Mouse (Mus musculus) CD4-positive, CD25-positive, alpha-beta regulatory T cell, adult 4 months (primary cell): ENCODE results near the gene Dcdc2c. TPM values are rescaled to one million over a fixed set of nuclear protein-coding genes. Genes with fewer than 3 reads are reported as not detected.

Source experiments
- ATAC-seq: one replicate; pipeline ENCODE4 v1.8.0; 2017
- polyA plus RNA-seq, 2 experiments: library from polyadenylated mRNA; unstranded; fragments of 100-300 nt; shearing (Covaris generic); gene quantifications; one replicate each; pipeline ENCODE4 v1.2.1; 2017

Dcdc2c gene
- not detected for polyA plus RNA-seq

DNA sequence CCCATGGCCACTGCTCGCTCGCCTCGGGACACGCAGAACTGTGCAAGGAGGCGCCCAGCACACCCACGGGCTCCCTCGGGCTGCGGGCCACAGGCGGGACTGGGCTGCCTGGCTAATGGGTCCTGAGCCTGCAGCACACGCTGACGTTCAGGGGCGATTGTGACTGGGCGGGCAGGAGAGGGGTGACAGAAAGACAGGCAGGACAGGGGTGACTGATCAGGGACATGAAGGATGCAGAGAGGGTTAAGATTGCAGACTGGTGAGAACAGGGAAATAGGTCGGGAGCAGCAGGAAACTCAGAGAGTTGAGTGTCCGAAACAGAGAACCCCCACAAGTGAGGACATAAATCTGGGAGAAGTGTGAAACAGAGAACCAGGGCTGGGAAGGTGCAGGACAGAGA lies at the start of gene Dcdc2c:
Gene Dcdc2c, minus strand, starts transcription at position 101 of the 400 bp plus-strand sequence.
- ATAC-seq, result no peak

DNA sequence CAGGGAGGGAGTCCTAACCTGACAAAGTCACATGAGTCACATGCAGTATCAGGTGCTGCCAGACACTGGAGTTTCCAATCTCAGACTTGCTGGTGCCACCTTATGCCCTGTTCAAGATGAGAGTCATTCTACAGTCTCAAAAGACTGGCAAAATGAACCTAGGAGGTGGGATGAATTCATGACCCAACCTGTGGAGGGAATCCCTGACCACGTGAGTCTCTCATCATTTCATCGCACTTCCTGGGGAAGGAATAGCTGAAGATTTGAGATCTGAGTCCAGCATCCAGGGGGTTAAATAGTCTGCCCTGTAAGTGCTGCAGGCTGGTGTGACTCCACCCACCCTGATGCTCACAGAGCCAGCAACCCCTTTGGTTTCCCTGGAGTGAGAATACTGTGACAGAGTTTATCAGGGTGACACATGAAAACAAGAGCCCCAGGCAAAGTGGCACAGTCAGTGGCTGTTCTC lies 46.4 kb upstream of the Dcdc2c start:
- ATAC-seq, result no peak

DNA sequence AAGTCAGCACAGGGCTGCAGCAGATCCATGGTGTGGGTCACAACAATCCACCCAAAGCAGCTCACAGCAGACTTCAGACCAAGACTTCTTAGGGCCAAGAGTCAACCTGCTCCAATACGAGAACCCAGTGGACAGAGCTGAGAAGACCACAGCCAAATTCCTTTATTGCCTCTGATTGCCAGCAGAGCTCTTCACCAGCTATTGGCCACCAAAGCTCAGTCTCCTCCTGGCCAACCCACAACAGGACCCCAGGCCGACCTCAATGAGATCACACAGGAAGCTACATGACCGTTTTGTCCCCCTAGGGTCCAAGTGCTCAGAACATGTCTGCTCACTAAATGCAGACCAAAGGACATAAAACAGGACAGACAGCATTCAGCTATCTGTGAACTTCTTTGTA lies 45.9 kb upstream of the Dcdc2c start:
- no peak for ATAC-seq

DNA sequence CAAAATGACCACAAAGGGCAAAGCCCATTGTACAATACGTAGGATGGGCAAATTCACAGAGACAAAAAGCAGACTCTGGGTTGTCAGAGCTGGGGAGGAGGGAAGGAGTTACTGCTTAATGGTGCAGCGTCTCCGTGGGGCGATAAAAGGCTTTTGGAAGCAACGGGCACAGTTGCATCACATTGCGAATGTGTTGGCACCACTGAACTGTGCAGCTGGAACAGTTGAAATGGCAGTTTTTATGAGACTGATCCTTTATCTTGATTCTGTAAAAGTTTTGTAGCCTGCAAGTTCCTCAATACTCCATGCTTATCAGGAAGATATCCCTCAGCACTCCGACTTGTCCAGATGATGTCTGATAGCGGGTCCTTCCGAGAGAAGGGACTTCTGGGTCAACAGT lies 45.5 kb upstream of the Dcdc2c start:
- no peak for ATAC-seq

DNA sequence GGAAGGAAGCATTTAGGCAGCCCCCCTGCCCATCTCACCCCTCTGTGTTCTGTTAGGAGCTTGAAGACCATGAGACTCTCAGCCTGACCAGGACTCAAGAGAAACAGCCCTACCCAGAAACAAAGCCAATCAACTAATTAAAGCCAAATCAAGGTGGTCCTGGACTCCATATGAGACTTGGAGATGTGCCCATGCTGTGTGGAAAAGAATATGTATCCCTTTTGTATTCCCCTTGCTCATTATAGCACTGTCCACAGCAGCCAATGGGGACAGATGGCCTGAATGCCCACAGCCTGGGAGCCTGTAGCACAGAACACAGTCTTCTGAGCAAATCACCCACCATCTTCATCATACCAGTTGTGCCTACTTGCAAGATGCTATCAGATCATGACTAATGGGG lies 44.7 kb upstream of the Dcdc2c start:
- no peak for ATAC-seq

DNA sequence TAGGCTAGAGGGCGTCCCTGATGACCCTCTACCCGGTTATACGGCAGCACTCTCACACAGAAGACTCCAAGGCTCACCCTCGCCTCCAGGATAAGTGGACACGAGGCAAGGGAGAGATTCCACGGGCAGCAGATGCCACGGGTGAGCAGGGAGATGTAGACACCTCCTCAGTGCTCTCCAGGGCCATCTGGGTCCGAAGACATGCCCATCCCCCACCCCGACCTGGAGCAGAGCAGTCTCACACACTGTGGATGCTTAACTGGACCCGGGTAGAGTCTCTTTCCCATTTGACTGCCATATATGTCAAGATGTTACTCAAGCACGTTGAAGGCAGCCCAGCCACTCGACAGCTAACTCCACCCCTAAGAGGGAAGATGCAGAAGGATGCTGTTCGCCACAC lies 38.2 kb upstream of the Dcdc2c start:
- ATAC-seq, result no peak

DNA sequence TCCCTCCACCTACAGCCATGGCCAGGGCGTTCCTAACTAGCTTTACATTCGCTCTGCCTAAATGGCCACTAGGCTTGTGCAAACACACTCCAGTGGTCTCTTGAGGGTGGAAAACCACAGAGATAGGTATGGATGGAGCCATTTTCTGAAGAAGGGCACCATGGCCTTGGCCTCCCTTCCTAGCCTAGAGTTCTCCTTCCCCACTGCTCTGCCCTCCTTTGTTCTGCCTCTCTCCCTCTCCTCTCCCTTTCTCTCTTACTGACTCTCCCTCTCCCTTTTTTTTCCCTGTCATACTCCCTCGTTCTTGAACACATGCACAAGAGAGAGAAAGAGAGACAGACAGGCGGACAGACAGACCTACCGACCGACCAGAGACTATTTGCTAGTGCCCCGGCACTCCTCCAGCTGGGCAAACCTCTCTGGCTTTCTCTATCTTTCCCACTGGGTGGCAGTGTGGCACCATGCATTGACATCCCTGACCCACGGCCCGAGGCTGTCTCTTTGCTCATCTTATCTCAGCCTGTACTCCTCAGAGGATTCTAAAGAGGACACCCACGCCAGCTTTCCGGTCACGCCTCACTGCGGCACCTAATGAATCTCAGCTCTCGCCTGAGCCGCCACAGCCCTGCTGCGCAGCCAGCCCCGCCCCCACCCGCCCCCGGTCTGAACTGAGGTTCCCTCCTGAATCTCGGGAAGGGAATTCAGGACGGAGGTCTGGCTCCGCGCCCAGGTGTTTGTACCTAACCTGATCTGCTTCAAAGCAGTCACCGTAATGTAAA lies 37.1 kb upstream of the Dcdc2c start:
- ATAC-seq, result peak; percentile 81

DNA sequence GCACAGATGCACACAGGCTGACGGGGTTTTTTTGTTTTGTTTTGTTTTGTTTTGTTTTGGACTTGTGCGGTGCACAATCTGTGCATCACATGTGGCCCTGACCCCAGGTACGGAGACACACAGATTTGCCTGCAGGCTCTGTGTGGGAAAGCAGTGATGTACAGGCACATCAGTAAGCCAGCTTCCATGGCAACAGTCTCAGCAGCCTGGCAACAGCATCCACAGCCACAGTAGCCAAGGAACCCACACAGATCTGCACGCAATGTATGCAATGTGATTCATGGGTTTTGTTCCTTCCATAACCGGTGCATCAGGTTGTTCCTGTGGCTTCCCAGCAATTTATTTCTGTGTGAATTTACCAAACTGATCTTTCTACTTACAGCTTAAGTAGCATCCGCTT lies 35.8 kb upstream of the Dcdc2c start:
- ATAC-seq, result no peak

DNA sequence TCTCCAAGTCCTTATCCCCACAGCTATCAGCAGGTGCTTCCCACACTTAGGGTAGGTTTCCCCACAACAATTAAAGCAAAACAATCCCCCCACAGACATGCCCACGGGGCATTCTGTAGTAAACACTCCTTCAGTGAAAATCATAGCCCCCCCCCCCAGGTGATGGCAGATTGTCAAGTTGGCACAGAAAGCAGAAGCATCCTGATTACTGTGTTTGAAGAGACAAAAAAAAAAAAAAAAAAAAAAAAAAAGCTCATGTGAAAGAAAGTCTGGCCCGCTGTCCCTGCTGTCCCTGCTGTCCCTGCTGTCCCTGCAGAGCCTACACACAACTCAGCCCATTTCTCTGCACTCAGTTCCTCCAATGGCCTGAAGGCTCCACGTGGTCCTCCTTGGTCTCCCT lies 31.8 kb upstream of the Dcdc2c start:
- ATAC-seq, result no peak

DNA sequence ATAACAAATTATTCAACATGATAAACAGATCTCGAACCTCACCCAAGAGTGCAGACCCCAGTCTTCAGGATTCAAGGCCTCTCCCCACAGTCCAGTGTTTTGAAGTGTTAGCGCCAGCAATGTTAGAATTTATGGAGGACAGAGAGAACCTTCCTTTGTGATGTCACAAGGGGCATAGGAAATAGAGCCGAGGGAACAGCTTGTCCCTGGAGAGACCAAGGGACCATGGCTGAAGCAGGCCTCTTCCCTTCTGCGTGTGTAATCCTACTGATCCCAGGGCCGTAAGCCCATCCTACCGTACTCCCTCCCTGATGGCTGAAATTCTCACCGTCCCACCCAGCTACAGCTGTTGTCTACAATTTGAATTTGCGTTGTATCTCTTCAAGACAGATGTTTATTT lies 30.2 kb upstream of the Dcdc2c start, which contains the start of gene Allc:
Gene Allc, minus strand, starts transcription at position 101 of the 400 bp plus-strand sequence.
- ATAC-seq, result no peak

DNA sequence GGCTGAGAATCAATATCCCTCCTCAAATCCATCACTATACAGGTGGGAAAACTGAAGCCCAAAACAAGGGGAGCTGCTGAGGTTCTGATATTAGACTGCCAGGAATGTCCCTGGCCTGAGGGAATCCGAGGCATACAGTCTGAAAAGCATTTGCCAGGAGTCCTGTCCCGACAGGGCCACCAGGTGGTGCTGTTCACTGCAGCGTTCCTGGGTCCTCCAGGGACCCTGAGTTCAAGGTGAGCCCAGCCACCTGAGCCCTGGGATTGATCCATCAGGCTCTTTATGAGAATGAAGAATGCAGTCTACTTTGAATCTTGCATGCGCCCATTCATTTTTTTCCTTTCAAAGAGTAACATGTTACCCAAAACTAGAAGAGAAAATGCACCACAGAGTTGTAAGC lies 26.9 kb upstream of the Dcdc2c start:
- ATAC-seq, result no peak

DNA sequence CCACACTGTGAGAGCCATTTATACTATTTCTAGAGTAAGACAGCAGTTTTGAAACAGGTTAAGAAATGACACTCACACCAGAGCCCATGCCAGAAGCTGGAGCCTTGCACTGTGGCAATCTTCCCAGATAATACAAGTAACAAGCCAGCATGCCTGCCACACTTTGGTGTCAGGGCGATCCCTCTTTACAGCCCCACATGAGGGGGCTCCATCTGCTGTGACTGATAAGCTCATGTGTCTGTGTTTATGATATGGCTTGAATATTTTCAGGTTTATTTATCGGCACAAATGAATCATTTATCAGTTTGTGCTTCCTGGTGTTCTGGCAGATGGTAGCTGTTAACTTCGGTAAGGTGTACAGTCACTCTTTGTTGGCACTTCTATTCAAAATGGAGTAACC lies 25.9 kb upstream of the Dcdc2c start:
- ATAC-seq, result no peak

DNA sequence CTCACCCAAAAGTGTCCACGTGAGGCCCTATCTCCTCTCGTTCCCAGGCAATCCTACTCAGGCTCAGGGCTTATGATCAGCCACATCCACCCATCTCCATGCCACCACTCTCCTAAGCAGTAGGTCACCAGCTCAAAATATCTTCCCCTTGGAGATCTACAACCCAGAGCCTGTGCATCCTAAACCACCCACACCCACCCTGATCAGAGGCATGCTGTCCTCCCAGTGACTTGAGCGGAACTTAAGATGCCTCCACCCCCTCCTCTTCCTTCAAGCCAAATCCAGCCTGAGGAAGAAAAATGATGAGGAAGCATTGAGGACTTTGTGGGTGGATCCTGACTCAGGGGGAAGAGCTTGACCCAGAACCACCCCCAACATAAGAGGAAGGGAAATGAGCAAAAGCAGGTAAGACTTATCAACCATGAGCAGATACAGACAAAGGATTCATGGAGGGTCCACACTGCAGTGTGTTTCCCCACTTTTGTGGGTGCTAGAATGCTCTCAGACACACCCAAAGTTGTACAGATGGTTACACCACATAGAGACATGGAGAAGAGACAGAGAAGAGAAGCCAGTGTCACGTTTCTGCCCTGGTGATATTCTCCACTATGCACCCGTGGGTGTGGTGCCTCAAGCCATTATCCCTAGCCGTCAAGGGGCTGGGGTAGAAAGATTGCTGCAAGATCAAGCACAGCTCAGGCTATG lies 23.3 kb upstream of the Dcdc2c start:
- no peak for ATAC-seq

DNA sequence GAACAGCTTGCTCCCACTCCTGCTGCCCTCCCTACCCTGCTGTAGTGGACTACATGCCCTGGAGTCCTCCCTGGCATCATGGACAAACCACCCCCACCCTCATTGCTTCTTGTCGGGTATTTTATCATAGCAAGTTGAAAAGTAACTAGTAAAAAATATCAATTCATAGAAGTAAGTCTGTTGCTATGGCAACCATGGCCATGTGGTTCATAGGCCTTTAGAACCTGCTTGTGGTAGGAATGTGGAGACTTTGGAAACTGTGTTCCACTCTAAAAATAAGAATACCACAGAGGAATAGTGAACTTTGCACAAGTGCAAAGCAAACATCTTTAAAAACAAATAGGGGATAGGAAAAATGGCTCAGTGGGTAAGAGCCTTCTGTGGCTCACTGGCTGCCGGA lies 20.0 kb upstream of the Dcdc2c start:
- ATAC-seq, result no peak

DNA sequence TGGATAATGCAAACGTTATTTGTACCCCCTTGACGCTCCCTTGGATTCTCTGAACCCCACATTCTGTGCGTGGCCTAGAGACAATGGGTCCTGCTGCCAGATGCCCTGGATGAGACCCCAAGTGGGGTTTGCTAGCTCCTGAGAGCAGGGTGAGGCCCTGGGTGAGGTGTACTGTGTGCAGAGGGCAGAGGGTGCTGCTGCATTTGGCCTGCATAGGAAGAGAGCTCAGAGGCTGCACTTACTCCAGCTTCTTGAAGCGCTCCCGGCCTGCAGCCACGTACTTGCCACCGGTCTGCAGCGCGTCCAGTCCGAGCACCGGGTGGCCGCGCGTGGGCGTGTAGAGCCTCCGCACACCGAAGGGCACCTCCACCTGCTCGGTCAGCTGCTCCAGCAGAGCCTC lies 424 bp downstream of the Dcdc2c start:
- ATAC-seq, result no peak

DNA sequence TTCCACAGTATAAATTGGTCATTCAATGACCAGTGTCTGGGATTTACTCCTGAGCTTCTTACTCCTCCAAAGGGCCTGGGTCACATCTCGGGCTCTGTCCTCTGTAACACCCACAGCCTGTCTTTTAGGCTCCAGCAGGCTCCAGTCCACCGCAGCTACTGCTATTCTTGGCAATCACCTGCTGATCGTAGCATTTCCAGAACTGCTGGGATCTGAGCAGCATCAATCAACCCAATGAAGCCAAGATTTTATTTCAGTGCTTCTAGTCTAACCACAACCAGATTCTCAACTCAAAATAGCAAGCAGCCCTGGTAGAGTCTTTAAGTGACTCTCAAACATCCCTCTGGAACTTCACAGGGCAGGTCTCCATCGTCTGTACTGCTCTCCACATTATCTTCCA lies 3.3 kb downstream of the Dcdc2c start:
- no peak for ATAC-seq

DNA sequence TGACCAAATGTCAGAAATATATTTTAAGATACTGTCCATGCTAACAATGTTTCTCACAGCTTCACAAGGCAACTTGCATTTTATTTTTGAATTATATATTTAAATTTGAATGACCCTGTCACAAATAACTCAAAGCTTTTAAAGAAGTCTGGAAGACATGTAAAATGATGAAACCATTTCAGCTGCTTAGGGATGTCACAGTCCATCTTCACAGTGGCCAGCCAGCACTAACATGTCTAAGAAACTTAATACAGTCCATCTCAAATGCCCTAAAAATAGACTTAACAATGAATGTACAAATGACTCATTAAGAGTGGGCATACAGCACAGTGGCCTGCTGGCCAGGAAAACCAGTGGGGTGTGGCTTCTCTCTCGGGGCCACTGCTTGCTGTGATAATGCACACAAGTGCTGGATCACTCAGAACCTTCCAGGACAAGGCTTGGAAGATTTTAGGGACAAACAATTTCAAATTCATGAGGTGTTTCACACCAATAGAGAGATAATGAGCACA lies 37.9 kb downstream of the Dcdc2c start:
- no peak for ATAC-seq

DNA sequence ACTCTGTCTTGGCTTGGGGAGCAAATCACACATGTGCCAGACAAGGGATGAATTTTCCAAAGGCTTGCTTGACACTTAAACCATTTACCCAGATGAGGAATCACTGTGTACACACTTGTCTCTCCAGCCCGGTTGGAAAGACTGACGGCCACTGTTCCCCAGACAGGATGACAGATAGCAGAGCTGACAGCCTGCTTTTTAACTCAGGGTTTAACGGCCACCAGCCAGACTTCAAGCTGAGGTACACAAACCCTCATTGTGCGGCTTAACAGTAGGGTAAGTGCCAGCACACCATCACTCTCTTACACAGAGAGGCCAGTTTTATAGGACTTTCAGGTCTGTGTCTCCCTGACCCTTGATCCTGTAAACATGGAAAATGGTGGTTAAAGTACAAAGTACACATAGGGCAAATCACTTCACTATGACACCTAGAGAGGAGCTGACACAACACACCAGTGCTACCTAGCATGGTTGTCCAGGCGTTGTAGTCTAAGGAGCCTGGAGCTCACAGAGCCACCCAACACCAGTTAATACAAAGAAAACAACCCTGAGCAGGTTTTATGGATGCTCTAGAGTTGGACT lies 42.4 kb downstream of the Dcdc2c start:
- no peak for ATAC-seq

DNA sequence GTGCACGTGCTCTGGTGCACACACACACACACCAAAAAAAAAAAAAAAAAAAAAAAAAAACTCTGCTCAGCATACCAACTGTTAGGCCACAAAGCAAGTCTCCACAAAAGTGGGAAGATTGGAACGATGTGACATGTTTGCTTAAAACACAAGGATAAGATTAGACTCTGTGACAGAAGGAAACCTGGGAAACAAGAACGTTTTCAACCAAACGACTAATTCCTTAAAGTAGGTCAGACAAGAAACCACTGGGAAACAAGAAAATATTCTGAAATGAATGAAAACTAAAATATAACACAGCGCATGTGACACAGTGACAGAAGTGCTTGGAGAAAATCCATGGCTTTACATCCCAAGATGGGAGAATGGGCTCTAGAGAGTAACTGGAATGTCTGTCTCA lies 57.9 kb downstream of the Dcdc2c start:
- no peak for ATAC-seq

DNA sequence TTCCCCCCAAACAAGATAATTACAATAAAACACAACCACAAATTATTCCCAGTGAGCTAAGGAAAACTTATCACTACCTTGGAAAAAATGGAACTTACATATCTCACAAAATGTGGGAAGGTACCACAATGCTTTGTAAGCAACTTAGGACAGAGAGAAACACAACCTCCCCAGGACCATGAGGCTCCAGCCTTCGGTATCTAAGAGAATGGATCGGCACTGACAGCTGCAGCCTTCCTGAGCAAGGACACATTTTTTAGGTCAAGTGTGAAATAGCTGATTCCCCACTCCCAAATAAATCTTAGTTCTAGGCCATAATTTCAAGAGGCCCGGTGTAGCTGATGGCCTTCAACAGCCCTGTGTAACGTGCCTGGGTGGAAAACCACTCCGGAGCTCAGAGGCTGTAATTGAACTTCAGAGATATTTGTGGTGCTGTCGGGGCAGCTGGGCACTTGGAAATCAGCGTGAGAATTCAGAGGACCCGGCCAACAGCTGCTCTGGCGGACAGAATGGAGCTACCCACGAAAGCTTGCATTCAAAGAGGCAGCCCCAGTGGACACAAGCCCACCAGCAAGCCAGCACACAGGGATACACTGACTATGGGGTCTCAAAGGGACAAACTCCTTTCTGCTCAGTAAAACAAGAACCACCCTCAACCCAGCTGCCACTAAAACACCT lies 69.6 kb downstream of the Dcdc2c start:
- ATAC-seq, result no peak

DNA sequence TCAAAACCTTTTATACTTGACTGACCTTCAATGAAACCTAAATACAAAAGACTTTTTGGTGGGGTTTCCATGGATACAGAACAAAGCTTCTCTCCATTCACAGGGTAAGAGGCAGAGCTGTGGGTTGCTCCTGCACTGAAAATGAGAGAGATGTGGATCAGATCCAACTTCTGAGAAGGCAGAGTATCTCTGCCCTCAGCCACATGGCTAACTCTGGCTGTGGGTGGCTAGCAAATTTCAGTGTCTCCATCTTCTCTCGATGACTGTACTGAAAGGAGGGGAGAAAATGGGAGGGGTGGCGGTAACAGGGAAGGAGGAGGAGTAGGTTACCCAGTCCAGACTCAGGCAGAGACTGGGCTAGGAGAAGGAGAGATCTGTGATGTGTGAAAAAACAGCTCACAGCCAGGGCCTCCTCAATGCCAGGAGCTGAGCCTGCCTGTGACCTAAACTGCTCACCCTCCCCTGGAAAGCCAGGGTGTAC lies 91.2 kb downstream of the Dcdc2c start:
- ATAC-seq, result no peak

DNA sequence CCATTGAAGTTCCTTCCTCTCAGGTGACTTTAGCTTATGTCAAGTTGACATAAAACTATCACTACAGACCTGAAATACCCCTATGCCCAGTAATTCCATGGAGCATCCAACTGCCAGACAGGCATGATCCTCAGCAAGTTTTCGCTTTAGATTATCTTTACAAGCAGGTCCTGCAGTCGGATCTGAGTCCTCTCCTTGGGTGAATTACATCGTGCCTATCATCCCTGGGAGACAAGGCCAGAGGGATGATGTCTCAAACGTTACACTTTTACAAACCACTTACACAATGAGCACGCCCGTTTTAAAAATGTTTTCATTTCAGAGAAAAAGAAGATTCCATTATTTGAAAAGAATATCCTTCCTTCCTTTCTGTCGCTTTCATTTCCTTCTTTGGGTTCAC lies 91.7 kb downstream of the Dcdc2c start:
- no peak for ATAC-seq

DNA sequence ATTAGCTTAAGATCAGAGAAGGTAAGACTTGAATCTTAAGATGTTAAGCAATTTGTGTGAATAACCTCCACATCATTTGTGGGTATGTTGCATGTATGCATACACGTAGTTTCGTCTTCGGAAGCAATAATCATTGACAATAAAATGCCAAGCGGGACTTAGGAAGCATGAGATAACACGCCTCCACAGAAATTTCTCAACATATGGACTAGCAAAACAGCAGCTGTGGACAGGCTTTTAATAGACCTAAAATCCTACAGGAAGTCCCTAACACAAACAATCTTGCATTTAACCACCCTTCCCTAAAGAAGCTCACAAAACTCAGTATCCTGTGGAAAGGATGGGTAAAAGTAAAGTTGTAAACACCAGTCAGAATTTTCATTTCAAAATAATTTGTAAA lies 93.4 kb downstream of the Dcdc2c start:
- ATAC-seq, result no peak
